Mouse (Mus musculus): ENCODE results near the gene Tgfbr1.

DNA sequence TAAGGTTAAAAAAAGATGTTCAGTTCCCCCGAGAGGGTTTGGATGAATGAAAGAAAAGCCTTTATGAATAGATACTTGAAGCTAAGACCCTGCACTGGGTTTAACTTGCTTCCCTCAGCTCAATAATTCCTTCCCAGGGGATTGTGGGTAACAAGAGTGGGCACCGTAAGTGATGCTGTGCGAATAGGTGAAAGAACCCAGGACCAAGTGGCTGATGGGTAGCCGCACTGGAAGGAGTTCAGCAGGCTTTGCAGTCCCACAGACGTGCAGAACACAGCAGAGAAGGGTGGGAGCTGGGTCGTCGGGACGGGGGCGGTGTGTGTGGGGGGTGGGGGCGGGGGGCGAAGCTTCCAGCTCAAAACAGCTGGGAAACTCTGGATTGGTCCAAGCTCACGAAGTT lies 82.1 kb downstream of the Tgfbr1 start:
- TF ChIP-seq CTCF (IDR thresholded peaks at IDR 0.05; ENCODE audit: low read depth, low read length) (no peak), GATA1 (IDR thresholded peaks at IDR 0.05; ENCODE audit: borderline replicate concordance, low read length) (no peak), TAL1 (conservative IDR thresholded peaks at IDR 0.05; ENCODE audit: low read depth, low read length) (no peak)
